21 mouse cellular contexts compared by ENCODE assay signal in the genomic region with DNA sequence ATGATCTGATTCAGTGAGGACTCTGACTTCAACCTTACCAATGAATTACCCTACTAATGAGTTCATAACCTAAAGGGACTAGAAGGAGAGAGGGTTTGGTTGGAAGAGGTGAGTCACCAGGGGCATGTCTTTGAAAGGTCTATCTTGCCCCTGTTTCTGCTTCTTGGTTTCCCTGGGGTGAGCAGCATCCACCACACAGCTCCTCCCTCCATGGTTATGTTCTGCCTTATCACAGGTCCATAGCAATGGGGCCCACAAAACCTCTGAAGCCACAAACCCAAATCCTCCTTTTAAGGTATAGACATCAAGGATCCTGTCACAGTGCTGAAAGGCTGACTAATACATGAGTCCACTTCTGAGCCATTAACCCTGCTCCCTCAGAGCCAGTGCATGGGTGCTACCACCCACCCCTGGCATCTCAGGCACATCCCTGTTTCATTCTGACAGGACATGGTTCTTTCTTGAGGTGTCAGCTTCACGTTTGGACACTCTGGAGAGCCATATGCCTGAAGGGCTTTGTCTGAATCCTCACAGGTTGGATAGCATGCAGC.
DNase-seq lines count a peak whose midpoint lies in the region; ATAC-seq and TF ChIP-seq lines count a peak whose summit lies in the region.
"Had no signal": no experiment of that assay in that cellular context is flagged by ENCODE, and none has a peak within 500 bp of the region (broad histone marks: within the 10 kb centered on the region; RNA-seq: fewer than 3 reads in every experiment).

No protein-coding gene starts in this region.

- 48% methylated on average over 1 of the region's 1 CpGs for WGBS in lung, embryonic 14.5 days
- WGBS in midbrain, embryonic 15.5 days, result 50% methylated on average over 1 of the region's 1 CpGs

- no peak for TF ChIP-seq POLR2A in embryonic fibroblast, embryonic 13.5 days (IDR thresholded peaks at IDR 0.05; ENCODE audit: low read depth, low read length)

- no peak overlapping the region for H3K4me2 ChIP-seq in lung, embryonic 14.5 days
- H3K4me2 ChIP-seq in midbrain, embryonic 15.5 days, result no peak overlapping the region
- H3K4me2 ChIP-seq: heart, embryonic 12.5 days; hindbrain, embryonic 13.5 days had no signal

- no peak for ATAC-seq in lung, embryonic 14.5 days (ENCODE audit: insufficient read depth)
- no peak for ATAC-seq in midbrain, embryonic 15.5 days (replicated peaks)
- ATAC-seq in frontal cortex, adult (ENCODE audit: low TSS enrichment), result no peak
- ATAC-seq: forebrain, embryonic 14.5 days; hindbrain, postnatal 0 days had no signal

- no peaks in the 10 kb centered on the region for H3K27me3 ChIP-seq in lung, embryonic 14.5 days (ENCODE audit: insufficient read depth, low read length)
- no peaks in the 10 kb centered on the region for H3K27me3 ChIP-seq in midbrain, embryonic 15.5 days (replicated peaks)
- H3K27me3 ChIP-seq: heart, embryonic 12.5 days had no signal

- no peak overlapping the region for H3K4me3 ChIP-seq in gastrocnemius, adult 2 months
- no peak overlapping the region for H3K4me3 ChIP-seq in lung, embryonic 14.5 days (ENCODE audit: low read depth, low read length)
- H3K4me3 ChIP-seq in embryonic fibroblast, embryonic 13.5 days (ENCODE audit: insufficient read depth, low read length), result no peak overlapping the region
- no peak overlapping the region for H3K4me3 ChIP-seq in midbrain, embryonic 15.5 days
- H3K4me3 ChIP-seq: embryonic facial prominence, embryonic 10.5 days; erythroblast, embryonic 14.5 days; forebrain, embryonic 10.5 days; heart, adult 2 months; heart, embryonic 12.5 days; hindbrain, embryonic 13.5 days had no signal

- H3K27ac ChIP-seq in gastrocnemius, adult 2 months, result peak overlapping the region; percentile 12; the same call in 1 of the 2 replicates
- H3K27ac ChIP-seq in lung, embryonic 14.5 days (ENCODE audit: low read depth), result 0 out of 2 replicates have a peak overlapping the region, but pooled peaks have one; percentile 27
- peak overlapping the region; percentile 65 for H3K27ac ChIP-seq in embryonic fibroblast, embryonic 13.5 days (ENCODE audit: insufficient read depth, low read length)
- H3K27ac ChIP-seq in midbrain, embryonic 15.5 days, result no peak overlapping the region
- H3K27ac ChIP-seq: embryonic facial prominence, embryonic 10.5 days; forebrain, embryonic 10.5 days; heart, adult 2 months; hindbrain, embryonic 13.5 days; hindbrain, postnatal 0 days had no signal

- no peaks in the 10 kb centered on the region for H3K36me3 ChIP-seq in lung, embryonic 14.5 days (ENCODE audit: insufficient read depth)
- H3K36me3 ChIP-seq in midbrain, embryonic 15.5 days (replicated peaks), result no peaks in the 10 kb centered on the region
- H3K36me3 ChIP-seq: embryonic facial prominence, embryonic 10.5 days; forebrain, embryonic 10.5 days; G1E; heart, embryonic 12.5 days; hindbrain, embryonic 13.5 days had no signal

- no peak for TF ChIP-seq CTCF in gastrocnemius, adult 2 months (IDR thresholded peaks at IDR 0.05)
- TF ChIP-seq CTCF in lung, embryonic 14.5 days (IDR thresholded peaks at IDR 0.05; ENCODE audit: low read depth), result no peak
- TF ChIP-seq CTCF in embryonic fibroblast, embryonic 13.5 days (IDR thresholded peaks at IDR 0.05; ENCODE audit: borderline replicate concordance, insufficient read depth, low read length), result no peak

- H3K9ac ChIP-seq in lung, embryonic 14.5 days, result no peak overlapping the region
- no peak overlapping the region for H3K9ac ChIP-seq in midbrain, embryonic 15.5 days
- H3K9ac ChIP-seq: heart, embryonic 12.5 days; hindbrain, embryonic 13.5 days had no signal

- DNase-seq in gastrocnemius, adult 2 months, result no peak
- no peak for DNase-seq in gastrocnemius, adult 18-20 months (ENCODE audit: low spot score)
- no peak for DNase-seq in lung, embryonic 14.5 days
- DNase-seq in lung, postnatal 36 days, result no peak
- DNase-seq: adrenal gland, adult 8-10 months; B cell, adult 2 months; cerebellum, adult 2 months; gastrocnemius, postnatal 14 days; heart, adult 2 months; heart, postnatal 10 days had no signal

- H3K9me3 ChIP-seq in lung, embryonic 14.5 days (ENCODE audit: low read depth, low read length), result no peaks in the 10 kb centered on the region
- H3K9me3 ChIP-seq in midbrain, embryonic 15.5 days, result no peaks in the 10 kb centered on the region
- H3K9me3 ChIP-seq: embryonic facial prominence, embryonic 10.5 days; forebrain, embryonic 10.5 days; heart, embryonic 12.5 days had no signal

- intact Hi-C loops in gastrocnemius, adult 2 months (cut with DNase I), result loop anchor here (5.0 kb wide), 1 partner anchor 45 kb away; no protein-coding TSS in a partner anchor

- peaks cover 14% of the 10 kb centered on the region; the same call in 1 of the 2 replicates for H3K4me1 ChIP-seq in lung, embryonic 14.5 days (ENCODE audit: insufficient read depth)
- H3K4me1 ChIP-seq in embryonic fibroblast, embryonic 13.5 days (ENCODE audit: control insufficient read depth, insufficient read depth, low read length), result peaks cover 7% of the 10 kb centered on the region; the same call in 1 of the 2 replicates
- no peaks in the 10 kb centered on the region for H3K4me1 ChIP-seq in midbrain, embryonic 15.5 days
- H3K4me1 ChIP-seq: forebrain, embryonic 10.5 days had no signal
